Mouse (Mus musculus) embryonic facial prominence, embryonic 13.5 days (tissue): ENCODE measurements at regions not wholly inside any gene's neighbourhood (a gene's known extent, or its start where the extent isn't known, plus 50 kb on each side); places are given as distances from the start of the nearest gene placed in this dataset.
A peak's percentile ranks its signal among the peaks of the same experiment; 100 is the strongest.
"Not testable (repeated sequence)": the region's sequence is repeated elsewhere in the genome, so short reads cannot be mapped to it uniquely, and the experiment has no call there.

Source experiments
- ATAC-seq: fragments of 200-750 bp; cut with Nextera tagmentation; 2 replicates; pipeline ENCODE4 v1.8.0; 2017; ENCODE audit warnings: low read depth; ENCODE audit not compliant: insufficient number of reproducible peaks, insufficient read depth, low FRiP score, low TSS enrichment
- H3K27ac ChIP-seq: fragments of 300-500 bp; sonication (generic); 2 replicates; pipeline ENCODE4 v1.5.1; 2015; ENCODE audit warnings: moderate library complexity, mild to moderate bottlenecking, inconsistent platforms
- H3K27me3 ChIP-seq: fragments of 300-500 bp; sonication (generic); 2 replicates; pipeline ENCODE4 v1.6.1; 2015; ENCODE audit warnings: mild to moderate bottlenecking, inconsistent platforms
- H3K36me3 ChIP-seq: fragments of 300-500 bp; sonication (generic); 2 replicates; pipeline ENCODE4 v1.6.1; 2015; ENCODE audit warnings: mild to moderate bottlenecking, inconsistent platforms
- H3K4me1 ChIP-seq: fragments of 300-500 bp; sonication (generic); 2 replicates; pipeline ENCODE4 v1.6.1; 2015; ENCODE audit warnings: inconsistent platforms
- H3K4me2 ChIP-seq: fragments of 300-500 bp; sonication (generic); 2 replicates; pipeline ENCODE4 v1.6.1; 2015; ENCODE audit warnings: moderate library complexity, mild to moderate bottlenecking, inconsistent platforms
- H3K4me3 ChIP-seq: fragments of 300-500 bp; sonication (generic); 2 replicates; pipeline ENCODE4 v1.5.1; 2015; ENCODE audit warnings: mild to moderate bottlenecking, inconsistent platforms
- H3K9ac ChIP-seq: fragments of 300-500 bp; sonication (generic); 2 replicates; pipeline ENCODE4 v1.6.1; 2015; ENCODE audit warnings: mild to moderate bottlenecking, inconsistent platforms
- H3K9me3 ChIP-seq: fragments of 300-500 bp; sonication (generic); 2 replicates; pipeline ENCODE4 v1.6.1; 2016; ENCODE audit warnings: inconsistent platforms
- WGBS: fragments of 180-500 bp; shearing (Covaris S2); methylation state at CpG from one replicate; pipeline ENCODE4 v1.1.7; 2015; ENCODE audit warnings: mixed read lengths; 5-methylcytosine and 5-hydroxymethylcytosine counted together

DNA sequence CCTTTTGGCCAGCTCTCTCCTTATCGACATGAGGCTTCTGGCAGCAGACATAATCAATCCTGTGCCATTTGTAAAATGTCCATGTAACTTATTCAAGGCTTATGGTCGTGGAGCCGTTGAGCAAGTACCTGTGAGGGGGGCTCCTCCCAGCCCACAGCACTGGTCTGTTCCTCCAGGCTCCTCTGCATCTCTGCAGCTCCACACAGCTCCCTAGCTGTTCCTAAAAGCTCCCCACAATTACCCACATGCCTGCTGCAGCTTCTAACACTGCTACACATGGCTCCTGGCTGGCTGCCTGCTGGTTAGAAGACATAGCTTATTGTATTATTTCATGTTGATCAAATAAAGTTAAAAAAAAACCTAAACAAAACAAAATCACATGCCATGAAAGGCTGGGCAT is 77.9 kb downstream of the Tcp10c start:
- H3K36me3 ChIP-seq, H3K9me3 ChIP-seq, H3K27me3 ChIP-seq, ATAC-seq, H3K27ac ChIP-seq, H3K9ac ChIP-seq, H3K4me3 ChIP-seq, H3K4me1 ChIP-seq, H3K4me2 ChIP-seq: not testable (repeated sequence)
- WGBS: 83% methylated on average over 3 of the region's 3 CpGs

DNA sequence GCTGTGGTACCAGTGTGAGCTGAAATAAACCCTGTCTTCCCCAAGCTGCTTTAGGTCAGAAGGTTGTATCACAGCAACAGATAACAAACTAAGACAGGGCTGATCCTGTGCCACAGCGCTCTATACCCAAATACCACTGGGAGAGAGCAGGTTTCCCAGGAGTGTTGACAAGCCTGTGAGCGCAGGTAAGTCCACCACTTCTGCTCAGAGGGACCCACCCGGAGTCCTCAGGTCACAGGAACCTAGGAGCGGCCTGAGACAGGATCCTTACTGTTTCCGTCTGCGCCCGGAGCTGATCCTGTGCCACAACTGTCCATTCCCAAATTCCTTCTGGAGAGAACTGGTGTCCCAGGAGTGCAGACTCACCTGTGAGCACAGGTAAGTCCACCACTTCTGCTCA is 79.8 kb downstream of the Tcp10c start:
- H3K27me3 ChIP-seq, H3K9ac ChIP-seq, H3K36me3 ChIP-seq, H3K9me3 ChIP-seq, H3K27ac ChIP-seq, H3K4me2 ChIP-seq, H3K4me3 ChIP-seq, H3K4me1 ChIP-seq: not testable (repeated sequence)
- 0 out of 2 replicates have a peak, but pooled peaks have one; percentile 48 for ATAC-seq
- WGBS: 85% methylated on average over 7 of the region's 7 CpGs

DNA sequence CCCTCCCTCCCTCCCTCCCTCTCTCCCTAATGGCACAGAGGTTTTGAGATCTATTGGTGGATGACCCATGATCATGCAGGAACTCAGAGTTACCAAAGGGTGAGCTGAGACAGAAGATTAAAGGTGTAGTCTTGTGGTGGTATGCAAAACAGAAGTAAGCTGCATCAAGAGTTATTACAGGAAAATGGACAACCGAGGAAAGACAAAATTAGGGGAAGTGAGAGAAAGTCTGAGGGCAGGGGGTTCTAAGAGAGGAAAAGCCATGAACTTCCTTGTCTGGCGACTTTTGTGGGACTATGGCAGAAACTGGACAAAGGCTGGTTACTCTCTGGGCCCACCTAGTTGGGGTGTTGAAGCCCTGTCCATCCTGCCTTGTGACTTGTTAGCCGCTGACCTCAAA is 84.4 kb downstream of the Tcp10c start:
- not testable (repeated sequence) for ATAC-seq, H3K27ac ChIP-seq, H3K9ac ChIP-seq, H3K27me3 ChIP-seq, H3K4me3 ChIP-seq, H3K4me1 ChIP-seq, H3K4me2 ChIP-seq, H3K9me3 ChIP-seq, H3K36me3 ChIP-seq
- WGBS: 75% methylated on average over 3 of the region's 3 CpGs

DNA sequence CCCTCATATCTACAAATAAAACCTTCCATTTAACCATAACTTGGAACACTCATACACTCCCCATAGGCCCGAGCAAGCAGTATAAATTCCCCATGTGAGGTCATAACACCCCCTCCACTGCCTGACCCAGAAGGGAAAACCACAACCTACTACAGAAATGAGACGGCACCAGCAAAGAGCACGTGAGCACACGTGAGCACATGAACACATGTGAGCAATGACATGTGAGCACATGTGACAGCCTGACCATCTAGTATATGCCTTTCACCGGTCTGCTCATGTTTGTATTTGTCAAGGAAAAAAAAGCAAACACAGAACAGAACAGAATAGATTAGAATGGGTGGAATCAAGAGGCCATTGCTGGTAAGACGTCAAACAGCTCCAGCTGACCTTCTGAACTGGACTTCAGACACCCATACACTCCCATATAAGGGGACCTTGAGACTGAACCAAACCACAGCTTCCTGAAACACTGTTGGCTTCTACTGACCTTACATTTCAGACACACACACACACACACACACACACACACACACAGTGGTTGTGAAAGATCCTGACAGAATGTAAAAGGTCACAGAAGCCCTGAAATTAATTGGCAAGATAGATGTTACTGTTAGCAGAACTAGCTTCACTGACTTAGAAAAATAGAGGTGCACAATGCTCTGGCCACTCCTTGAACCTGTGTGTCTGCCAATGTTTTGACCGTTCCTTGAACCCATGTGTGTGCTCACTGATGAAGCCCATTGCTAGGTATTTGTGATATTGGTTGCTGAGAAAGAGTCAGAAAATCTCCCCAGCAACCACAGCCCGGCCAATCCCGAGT is 86.5 kb downstream of the Tcp10c start:
- ATAC-seq, H3K4me2 ChIP-seq, H3K27ac ChIP-seq, H3K9ac ChIP-seq, H3K27me3 ChIP-seq, H3K4me3 ChIP-seq, H3K4me1 ChIP-seq, H3K9me3 ChIP-seq, H3K36me3 ChIP-seq: not testable (repeated sequence)
- WGBS: 84% methylated on average over 9 of the region's 9 CpGs

DNA sequence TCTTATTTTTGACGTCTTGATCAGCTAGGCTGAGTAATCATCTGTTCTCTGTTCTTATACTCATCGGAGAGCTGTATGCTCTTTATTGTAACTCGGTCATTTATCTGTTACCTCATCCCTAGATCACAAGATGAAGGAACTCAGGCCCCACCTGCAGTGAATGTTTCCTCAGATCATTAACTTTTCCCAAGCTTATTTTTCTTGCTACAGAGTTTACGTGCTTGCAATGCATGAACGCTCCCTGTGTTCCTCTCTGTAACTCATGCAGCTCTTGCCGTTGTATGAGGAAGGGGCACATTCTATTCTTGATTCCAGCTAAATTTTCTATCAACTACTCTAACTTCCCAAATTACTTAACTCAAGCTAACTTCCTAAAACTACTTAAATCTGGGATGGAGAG is 87.9 kb downstream of the Tcp10c start:
- not testable (repeated sequence) for H3K27me3 ChIP-seq, H3K9me3 ChIP-seq, H3K9ac ChIP-seq, H3K36me3 ChIP-seq, H3K4me3 ChIP-seq, H3K4me1 ChIP-seq, H3K27ac ChIP-seq, ATAC-seq, H3K4me2 ChIP-seq
- 81% methylated on average over 6 of the region's 6 CpGs for WGBS

DNA sequence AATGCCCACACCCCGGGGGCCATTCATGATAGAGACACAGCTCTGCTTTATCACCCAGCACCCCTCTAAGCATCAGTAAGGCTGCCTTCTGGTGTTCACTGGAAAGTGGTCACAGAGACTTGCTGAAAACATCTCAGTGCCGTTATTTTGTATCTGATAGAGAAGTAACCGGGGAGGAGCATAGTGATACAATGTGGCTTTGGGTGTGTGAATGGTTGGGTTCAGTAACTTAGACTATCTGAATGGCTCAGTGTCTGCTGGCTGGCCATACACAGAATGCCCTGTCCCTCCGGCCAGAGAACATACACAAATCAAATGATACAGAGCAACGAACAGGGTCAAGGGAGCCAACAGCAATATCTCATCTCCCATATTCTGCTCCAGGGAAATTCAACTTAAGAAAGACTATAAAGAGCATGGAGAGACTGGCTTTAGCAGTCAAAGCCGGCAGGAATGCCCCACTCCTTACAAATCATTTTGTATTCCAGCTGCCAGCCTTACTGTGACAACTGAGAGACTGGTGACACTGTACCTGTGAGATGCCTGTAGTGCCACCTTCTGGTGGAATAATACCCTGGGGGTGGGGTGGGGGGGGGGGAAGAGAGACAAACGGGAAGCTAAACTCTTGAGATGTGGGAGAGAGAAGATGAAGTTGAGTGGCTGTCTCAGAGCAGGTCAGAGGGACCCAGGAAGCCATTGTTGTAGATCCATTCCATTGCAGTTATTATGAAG is 102.7 kb downstream of the Tcp10c start:
- H3K9ac ChIP-seq, H3K9me3 ChIP-seq, H3K27ac ChIP-seq, ATAC-seq, H3K4me1 ChIP-seq, H3K4me2 ChIP-seq, H3K36me3 ChIP-seq, H3K4me3 ChIP-seq, H3K27me3 ChIP-seq: not testable (repeated sequence)
- 79% methylated on average over 7 of the region's 7 CpGs for WGBS

DNA sequence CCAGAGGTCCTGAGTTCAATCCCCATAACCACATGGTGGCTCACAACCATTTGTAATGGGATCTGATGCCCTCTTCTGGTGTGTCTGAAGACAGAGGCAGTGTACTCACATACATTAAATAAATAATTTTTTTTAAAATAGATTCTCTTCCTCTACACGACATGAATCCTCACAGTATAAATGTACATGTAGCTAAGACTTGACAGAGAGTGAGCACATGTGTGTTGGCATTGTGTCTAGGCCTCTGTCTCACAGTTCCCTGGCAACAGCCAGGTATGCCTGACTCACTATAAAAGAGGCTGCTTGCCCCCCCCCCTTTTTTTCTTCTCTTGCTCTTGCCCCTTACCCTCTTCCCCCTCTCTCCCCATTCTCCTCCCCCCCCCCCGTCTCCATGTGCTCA is 103.6 kb downstream of the Tcp10c start:
- H3K4me1 ChIP-seq, H3K27ac ChIP-seq, H3K27me3 ChIP-seq, H3K4me3 ChIP-seq, H3K4me2 ChIP-seq, ATAC-seq, H3K9ac ChIP-seq, H3K36me3 ChIP-seq, H3K9me3 ChIP-seq: not testable (repeated sequence)
- 83% methylated on average over 2 of the region's 2 CpGs for WGBS

DNA sequence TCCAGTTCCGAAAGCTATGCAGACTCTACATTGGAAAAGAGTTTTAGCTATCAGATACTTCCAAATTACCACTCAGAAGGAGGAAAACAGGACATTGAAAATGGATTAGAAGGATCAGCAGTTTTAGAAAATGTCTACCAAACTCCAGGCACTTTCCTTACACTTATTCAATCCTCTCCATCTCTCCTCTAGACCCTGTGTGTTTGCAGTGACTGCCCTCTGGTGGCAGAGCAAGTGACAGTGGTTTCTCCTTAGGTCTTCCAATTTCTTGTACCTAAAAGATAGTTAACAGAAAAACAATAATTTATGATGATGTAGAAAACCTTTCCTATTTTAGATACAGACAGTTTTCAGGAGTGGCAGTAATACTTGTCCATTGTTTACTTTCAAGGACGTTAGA is 104.4 kb downstream of the Tcp10c start:
- H3K4me2 ChIP-seq, H3K9ac ChIP-seq, H3K4me1 ChIP-seq, H3K27me3 ChIP-seq, ATAC-seq, H3K27ac ChIP-seq, H3K9me3 ChIP-seq, H3K36me3 ChIP-seq, H3K4me3 ChIP-seq: not testable (repeated sequence)
- WGBS: 56% methylated on average over 1 of the region's 2 CpGs

DNA sequence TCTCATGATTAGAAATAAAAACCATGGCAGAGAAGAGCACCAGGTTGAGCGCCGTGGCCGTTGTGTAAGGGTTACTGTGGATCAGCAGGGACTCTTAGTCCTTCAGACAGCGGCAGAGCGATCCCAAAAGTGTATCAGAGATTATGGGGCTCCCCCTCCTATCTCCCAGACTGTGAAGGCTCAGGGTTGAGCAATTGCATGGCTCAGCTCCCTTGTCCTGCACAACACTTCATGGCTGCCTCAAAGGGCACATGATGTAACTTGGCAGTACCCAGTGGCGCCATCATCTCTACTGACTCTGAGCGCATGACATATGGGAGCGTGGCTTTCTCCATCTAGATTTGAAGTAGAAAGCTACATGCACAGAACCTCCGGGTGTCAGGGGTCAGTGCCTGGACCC is 108.3 kb downstream of the Tcp10c start:
- not testable (repeated sequence) for H3K36me3 ChIP-seq, H3K4me3 ChIP-seq, H3K27ac ChIP-seq, H3K27me3 ChIP-seq, H3K4me1 ChIP-seq, H3K9me3 ChIP-seq, H3K9ac ChIP-seq, ATAC-seq, H3K4me2 ChIP-seq
- 98% methylated on average over 5 of the region's 9 CpGs for WGBS

DNA sequence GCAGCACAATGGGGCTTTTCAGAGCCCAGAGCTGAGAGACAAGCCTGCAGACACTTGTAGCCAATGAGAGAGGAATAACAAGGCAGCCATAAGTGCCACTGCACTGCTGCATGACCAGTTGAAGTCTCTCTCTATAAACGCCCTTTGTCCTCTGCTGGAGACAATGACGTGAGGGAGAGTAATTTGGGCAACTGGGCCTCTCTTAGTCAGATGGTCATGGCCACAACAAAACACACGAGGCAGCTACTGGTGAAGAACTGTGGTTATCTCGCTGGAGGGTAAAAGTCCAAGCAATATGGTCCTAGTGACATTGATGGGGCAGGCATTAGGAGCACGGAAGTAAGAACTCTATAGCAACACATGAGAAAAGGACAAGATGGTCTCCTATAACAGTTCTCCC is 111.5 kb downstream of the Tcp10c start:
- not testable (repeated sequence) for H3K4me2 ChIP-seq, H3K4me1 ChIP-seq, H3K9ac ChIP-seq, H3K4me3 ChIP-seq, H3K27ac ChIP-seq, H3K36me3 ChIP-seq, ATAC-seq, H3K9me3 ChIP-seq, H3K27me3 ChIP-seq
- 53% methylated on average over 5 of the region's 5 CpGs for WGBS

DNA sequence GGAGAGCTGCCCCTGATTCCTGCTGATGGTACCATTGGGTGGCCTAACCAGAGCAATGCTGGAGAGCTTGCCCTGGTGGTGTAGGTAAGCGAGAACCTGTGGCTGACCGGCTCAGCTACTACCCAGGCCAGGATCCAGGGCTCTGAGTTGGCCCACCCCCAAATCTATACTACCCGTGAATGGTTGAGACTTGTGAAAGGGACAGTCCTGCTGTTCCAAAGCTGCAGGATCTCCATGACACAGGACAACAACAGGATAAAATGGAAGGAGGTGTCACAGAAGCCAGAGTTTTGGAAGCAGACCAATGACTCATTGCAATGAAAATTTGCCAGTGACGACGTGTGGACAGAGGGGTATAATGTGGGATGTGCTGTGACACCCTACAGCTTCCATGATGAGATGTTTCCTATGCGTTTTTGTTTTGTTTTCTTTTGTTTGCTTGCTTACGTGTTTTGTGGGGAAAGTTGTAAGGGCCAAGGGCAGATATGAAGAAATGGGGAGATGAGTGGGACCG is 115.6 kb downstream of the Tcp10c start:
- WGBS: 88% methylated on average over 8 of the region's 8 CpGs
- H3K9me3 ChIP-seq, H3K4me1 ChIP-seq, H3K27ac ChIP-seq, H3K36me3 ChIP-seq, H3K4me2 ChIP-seq, ATAC-seq, H3K4me3 ChIP-seq, H3K27me3 ChIP-seq, H3K9ac ChIP-seq: not testable (repeated sequence)

DNA sequence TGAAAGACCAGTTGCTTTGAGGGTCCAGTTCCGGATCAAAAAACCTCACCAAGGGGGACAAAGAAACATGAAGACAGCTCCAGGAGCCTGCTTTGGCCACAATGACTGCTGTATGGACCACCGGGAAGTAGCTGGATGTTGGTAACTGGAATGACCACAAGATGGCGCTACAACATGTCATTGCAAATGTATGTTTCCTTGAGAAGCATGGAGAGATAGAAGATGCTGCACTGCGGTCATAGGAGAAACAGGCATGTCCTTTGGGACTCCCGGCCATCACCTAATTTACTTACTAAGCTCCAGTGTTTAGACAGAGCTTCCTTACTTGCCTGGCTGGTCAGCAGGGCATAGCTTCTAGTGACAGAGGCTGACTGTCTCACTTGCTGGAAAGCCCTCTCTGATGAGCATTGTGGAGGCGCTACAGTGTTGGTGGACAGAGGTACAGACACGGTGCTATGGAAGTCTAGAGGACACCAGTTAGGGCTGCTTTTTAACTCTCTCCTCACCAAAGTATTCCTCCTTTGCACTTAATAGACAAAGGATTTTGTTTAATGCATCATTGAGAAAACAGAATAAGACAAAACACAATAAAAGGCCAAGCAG is 118.2 kb downstream of the Tcp10c start:
- WGBS: 17% methylated on average over 7 of the region's 7 CpGs
- Histone ChIP-seq H3K4me3 (no peak overlapping the region), H3K36me3 (no peaks in the 10 kb centered on the region), H3K4me2 (no peak overlapping the region), H3K9me3 (no peaks in the 10 kb centered on the region), H3K4me1 (no peaks in the 10 kb centered on the region), H3K9ac (no peak overlapping the region), H3K27ac (no peak overlapping the region), H3K27me3 (no peaks in the 10 kb centered on the region)
- ATAC-seq: no peak
